Mouse (Mus musculus) lung, postnatal 0 days (tissue): ENCODE results near the gene Pkmyt1. TPM values are rescaled to one million over a fixed set of nuclear protein-coding genes. Genes with fewer than 3 reads are reported as not detected.
A peak's percentile ranks its signal among the peaks of the same experiment; 100 is the strongest.

ENCODE experiments used
- ATAC-seq: fragments of 200-750 bp; cut with Nextera tagmentation; 2 replicates; pipeline ENCODE4 v1.8.0; 2017; ENCODE audit warnings: moderate library complexity
- DNase-seq: peaks from one replicate; pipeline ENCODE4 v3.0.0-alpha.2; 2016; ENCODE audit warnings: low spot score
- H3K27ac ChIP-seq: fragments of 300-500 bp; sonication (generic); 2 replicates; pipeline ENCODE4 v1.5.1; 2014; ENCODE audit warnings: antibody characterized with exemption, mild to moderate bottlenecking, low read length, mixed read lengths
- H3K27me3 ChIP-seq: fragments of 300-500 bp; sonication (generic); replicated peaks from 2 replicates; pipeline ENCODE4 v1.6.1; 2014; ENCODE audit warnings: low read length, mixed read lengths; ENCODE audit not compliant: insufficient read depth
- H3K36me3 ChIP-seq: fragments of 300-500 bp; sonication (generic); 2 replicates; pipeline ENCODE4 v1.6.1; 2014; ENCODE audit warnings: low read length, mixed read lengths; ENCODE audit not compliant: insufficient read depth
- H3K4me1 ChIP-seq: fragments of 300-500 bp; sonication (generic); 2 replicates; pipeline ENCODE4 v1.6.1; 2014; ENCODE audit warnings: antibody characterized with exemption, low read depth, low read length, mixed read lengths; ENCODE audit not compliant: insufficient read depth
- H3K4me2 ChIP-seq: fragments of 300-500 bp; sonication (generic); replicated peaks from 2 replicates; pipeline ENCODE4 v1.6.1; 2014; ENCODE audit warnings: low read depth, mild to moderate bottlenecking, low read length, moderate library complexity, mixed read lengths
- H3K4me3 ChIP-seq: fragments of 300-500 bp; sonication (generic); 2 replicates; pipeline ENCODE4 v1.5.1; 2014; ENCODE audit warnings: low read depth, low read length
- H3K9ac ChIP-seq: fragments of 300-500 bp; sonication (generic); replicated peaks from 2 replicates; pipeline ENCODE4 v1.6.1; 2014; ENCODE audit warnings: low read depth, mild to moderate bottlenecking
- H3K9me3 ChIP-seq: fragments of 300-500 bp; sonication (generic); 2 replicates; pipeline ENCODE4 v1.6.1; 2016; ENCODE audit warnings: low read length, mixed read lengths
- CTCF ChIP-seq: IDR thresholded peaks from 2 replicates; pipeline ENCODE4 v1.5.1; 2016; ENCODE audit warnings: antibody characterized with exemption, mild to moderate bottlenecking
- EP300 ChIP-seq: IDR thresholded peaks from 2 replicates; pipeline ENCODE4 v1.6.1; 2016; ENCODE audit warnings: antibody characterized with exemption, mild to moderate bottlenecking, control low read depth
- WGBS: fragments of 180-500 bp; shearing (Covaris S2); extraction: QIAGEN DNeasy Blood & Tissue Kit; methylation state at CpG from one replicate; pipeline ENCODE4 v1.1.7; 2014; 5-methylcytosine and 5-hydroxymethylcytosine counted together
- polyA plus RNA-seq: library from polyadenylated mRNA; unstranded; fragments of >200 nt; fragmentation: Nextera tagmentation; extraction: Ambion mirVana; gene quantifications from 2 replicates; pipeline ENCODE4 v1.2.1, GENCODE M21; 2015

The Pkmyt1 gene
- polyA plus RNA-seq, 1 experiment from 2014 or later = 10.4 TPM

GRCm38 (mm10) chr17:23739202-23740135, 13.3 kb downstream of the Pkmyt1 start:
- Histone ChIP-seq H3K9me3 (no peaks in the 10 kb centered on the region), H3K9ac (peak overlapping the region; percentile 60), H3K4me3 (peak overlapping the region; percentile 78), H3K4me2 (peak overlapping the region; percentile 79), H3K36me3 (0 out of 2 replicates have a peak, but pooled peaks cover 7% of the 10 kb centered on the region), H3K27ac (peak overlapping the region; percentile 74), H3K4me1 (peaks cover 31% of the 10 kb centered on the region), H3K27me3 (peaks cover 28% of the 10 kb centered on the region)
- 4% methylated on average over 48 of the region's 48 CpGs for WGBS
- DNase-seq (peak; percentile 67), ATAC-seq (peak; percentile 27)
- TF ChIP-seq CTCF = no peak
- no peak for TF ChIP-seq EP300

DNA sequence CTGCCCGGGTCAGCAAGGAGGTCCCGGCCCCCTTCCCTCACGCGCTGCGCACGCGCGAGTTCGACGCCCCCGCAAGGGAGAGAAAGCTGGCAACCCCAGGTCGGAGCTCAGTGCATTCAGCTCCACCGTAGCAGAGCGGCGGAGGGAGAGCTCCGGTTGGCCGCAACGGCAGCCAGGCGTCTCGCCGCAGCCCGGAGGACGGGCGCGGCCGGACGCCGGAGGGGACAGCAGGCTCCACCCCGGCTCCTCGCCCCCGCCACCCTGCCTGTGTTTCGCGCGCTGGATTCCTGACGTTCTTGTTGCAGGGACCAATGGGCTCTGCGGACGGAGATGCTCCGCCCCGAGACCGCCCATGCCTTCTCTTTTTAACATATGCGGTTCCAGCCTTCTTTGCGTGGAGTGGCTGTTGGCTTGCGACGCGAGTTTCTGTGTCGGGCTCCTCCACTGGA, 14.0 kb downstream of the Pkmyt1 start:
- peak; percentile 12; the same call in 1 of the 2 replicates for TF ChIP-seq CTCF
- TF ChIP-seq EP300 = no peak
- under 1% methylated on average over 39 of the region's 46 CpGs for WGBS
- Histone ChIP-seq H3K4me3 (peak overlapping the region; percentile 78), H3K9ac (peak overlapping the region; percentile 60), H3K9me3 (no peaks in the 10 kb centered on the region), H3K4me1 (peaks cover 31% of the 10 kb centered on the region), H3K27me3 (peaks cover 35% of the 10 kb centered on the region), H3K4me2 (peak overlapping the region; percentile 79), H3K27ac (peak overlapping the region; percentile 74), H3K36me3 (0 out of 2 replicates have a peak, but pooled peaks cover 7% of the 10 kb centered on the region)
- DNase-seq = peak; percentile 98
- peak; percentile 91 for ATAC-seq

- Histone ChIP-seq H3K4me1 (peaks cover 35% of the 10 kb centered on the region), H3K36me3 (0 out of 2 replicates have a peak, but pooled peaks cover 7% of the 10 kb centered on the region), H3K27ac (peak within 1 kb of the TSS; percentile 74), H3K4me2 (peak within 1 kb of the TSS; percentile 79), H3K27me3 (peaks cover 38% of the 10 kb centered on the region), H3K9me3 (no peaks in the 10 kb centered on the region), H3K4me3 (peak within 1 kb of the TSS; percentile 78), H3K9ac (peak within 1 kb of the TSS; percentile 60)
- ATAC-seq (no peak; the same call in 1 of the 2 replicates), DNase-seq (peak; percentile 68)
- no peak for TF ChIP-seq CTCF
- TF ChIP-seq EP300 = no peak
- WGBS = 3% methylated on average over 12 of the region's 13 CpGs
These were observed 14.5 kb downstream of the Pkmyt1 start, which contains the start of gene Paqr4 for GRCm38 (mm10) chr17:23740598-23741021. Gene Paqr4, minus strand, starts transcription at chr17:23740867.

GRCm38 (mm10) chr17:23741359-23742209, 15.4 kb downstream of the Pkmyt1 start:
- peak overlapping the region; percentile 24; the same call in 1 of the 2 replicates for H3K4me3 ChIP-seq

DNA sequence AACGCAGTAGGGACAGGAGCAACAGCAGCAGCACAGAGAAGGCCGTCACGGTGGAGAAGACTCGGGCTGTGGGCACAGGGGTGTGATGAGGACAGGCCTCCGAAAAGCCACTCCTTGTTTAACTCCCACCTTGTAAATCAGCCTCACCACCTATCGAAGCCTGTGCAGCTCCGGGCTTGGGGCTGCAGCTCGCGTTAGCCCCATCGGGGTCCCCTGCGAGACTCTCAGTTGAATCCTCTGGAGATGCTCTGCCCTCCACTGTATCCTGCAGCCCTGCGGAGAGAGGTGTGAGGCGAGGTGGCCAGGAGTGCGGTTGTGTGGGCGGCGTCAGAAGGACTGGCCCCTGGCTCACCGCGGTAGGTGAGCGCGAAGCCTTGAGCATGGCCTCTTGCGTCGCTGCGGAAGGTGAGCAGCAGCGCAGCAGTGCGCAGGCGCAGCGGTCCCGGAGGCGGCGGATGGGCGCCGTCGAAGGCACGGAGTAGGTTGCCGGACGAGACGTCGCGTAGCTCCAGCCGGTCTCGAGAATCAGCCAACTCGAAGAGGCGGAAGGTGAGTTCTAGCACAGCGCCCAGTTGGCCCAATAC, 16.2 kb downstream of the Pkmyt1 start:
- Histone ChIP-seq H3K36me3 (0 out of 2 replicates have a peak, but pooled peaks cover 4% of the 10 kb centered on the region), H3K9ac (no peak overlapping the region), H3K9me3 (no peaks in the 10 kb centered on the region), H3K27me3 (peaks cover 50% of the 10 kb centered on the region), H3K4me3 (peak overlapping the region; percentile 24; the same call in 1 of the 2 replicates), H3K4me1 (peaks cover 40% of the 10 kb centered on the region), H3K4me2 (peak overlapping the region; percentile 33; the same call in 1 of the 2 replicates), H3K27ac (no peak overlapping the region)
- WGBS = 8% methylated on average over 44 of the region's 44 CpGs
- DNase-seq (peak; percentile 54), ATAC-seq (no peak)
- no peak for TF ChIP-seq EP300
- no peak for TF ChIP-seq CTCF

More at GRCm38 (mm10) chr17:23741359-23742209, 15.4 kb downstream of the Pkmyt1 start:
- DNase-seq (no peak), ATAC-seq (no peak)
- Histone ChIP-seq H3K27me3 (peaks cover 45% of the 10 kb centered on the region), H3K9ac (no peak overlapping the region), H3K4me1 (peaks cover 40% of the 10 kb centered on the region), H3K36me3 (0 out of 2 replicates have a peak, but pooled peaks cover 7% of the 10 kb centered on the region), H3K4me2 (no peak overlapping the region), H3K9me3 (no peaks in the 10 kb centered on the region), H3K27ac (no peak overlapping the region)
- 49% methylated on average over 36 of the region's 38 CpGs for WGBS
- TF ChIP-seq EP300 (no peak), CTCF (no peak)
